Mouse (Mus musculus) midbrain, embryonic 12.5 days (tissue): Measurements from ENCODE around the gene Adra2c. TPM values are rescaled to one million over a fixed set of nuclear protein-coding genes. Genes with fewer than 3 reads are reported as not detected.

Experiments
- ATAC-seq: fragments of 200-750 bp; cut with Nextera tagmentation; 2 replicates; pipeline ENCODE4 v1.8.0; 2017; ENCODE audit warnings: low read depth, moderate TSS enrichment, moderate library complexity; ENCODE audit not compliant: low FRiP score
- H3K27ac ChIP-seq: fragments of 300-500 bp; sonication (generic); replicated peaks from 2 replicates; pipeline ENCODE4 v1.5.1; 2016; ENCODE audit warnings: mild to moderate bottlenecking
- H3K27me3 ChIP-seq: fragments of 300-500 bp; sonication (generic); 2 replicates; pipeline ENCODE4 v1.6.1; 2016; ENCODE audit warnings: mild to moderate bottlenecking
- H3K36me3 ChIP-seq: fragments of 300-500 bp; sonication (generic); 2 replicates; pipeline ENCODE4 v1.6.1; 2016
- H3K4me1 ChIP-seq: fragments of 300-500 bp; sonication (generic); 2 replicates; pipeline ENCODE4 v1.6.1; 2016
- H3K4me2 ChIP-seq: fragments of 300-500 bp; sonication (generic); replicated peaks from 2 replicates; pipeline ENCODE4 v1.6.1; 2016; ENCODE audit warnings: mild to moderate bottlenecking, moderate library complexity
- H3K4me3 ChIP-seq: fragments of 300-500 bp; sonication (generic); 2 replicates; pipeline ENCODE4 v1.5.1; 2016; ENCODE audit warnings: mild to moderate bottlenecking
- H3K9ac ChIP-seq: fragments of 300-500 bp; sonication (generic); replicated peaks from 2 replicates; pipeline ENCODE4 v1.6.1; 2016; ENCODE audit warnings: mild to moderate bottlenecking, moderate library complexity
- H3K9me3 ChIP-seq: fragments of 300-500 bp; sonication (generic); 2 replicates; pipeline ENCODE4 v1.6.1; 2016; ENCODE audit warnings: mild to moderate bottlenecking
- WGBS: fragments of 180-500 bp; shearing (Covaris S2); methylation state at CpG from one replicate; pipeline ENCODE4 v1.1.7; 2016; 5-methylcytosine and 5-hydroxymethylcytosine counted together
- polyA plus RNA-seq: library from polyadenylated mRNA; unstranded; fragments of >200 nt; fragmentation: Nextera tagmentation; extraction: Ambion mirVana; gene quantifications from 2 replicates; pipeline ENCODE4 v1.2.1, GENCODE M21; 2016

Gene Adra2c
- 0.13 TPM in 1 of 2 replicates, not detected in the other for polyA plus RNA-seq

GRCm38 (mm10) chr5:35278019-35278418, at the start of gene Adra2c:
Gene Adra2c, plus strand, starts transcription at chr5:35278319.
- H3K4me1 ChIP-seq: peaks cover 22% of the 10 kb centered on the region
- WGBS: 47% methylated on average over 3 of the region's 3 CpGs
- H3K9ac ChIP-seq: no peak within 1 kb of the TSS

DNA sequence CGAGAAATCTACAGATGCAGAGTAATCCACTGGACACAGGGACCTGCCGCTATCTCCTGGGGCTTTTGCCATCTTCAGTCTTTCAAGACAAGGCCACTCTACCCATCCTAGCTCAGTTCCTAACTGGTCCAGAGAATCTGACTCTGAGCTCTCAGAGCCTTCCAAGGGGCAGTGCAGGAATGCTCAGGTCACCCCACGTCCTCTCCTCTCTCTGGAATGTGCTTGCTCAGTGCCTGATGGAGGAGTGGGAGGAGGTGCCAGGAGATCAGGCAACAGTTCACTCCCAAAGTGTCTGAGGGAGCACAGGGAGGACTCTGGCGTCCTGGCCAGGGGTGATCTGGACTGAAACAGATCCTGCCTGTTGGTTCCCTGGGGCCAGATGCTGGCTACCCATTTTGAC, 45.0 kb upstream of the Adra2c start:
- no peaks in the 10 kb centered on the region for H3K27me3 ChIP-seq
- no peak overlapping the region for H3K9ac ChIP-seq
- H3K4me1 ChIP-seq: no peaks in the 10 kb centered on the region
- no peak overlapping the region for H3K27ac ChIP-seq
- ATAC-seq: no peak
- no peak overlapping the region for H3K4me3 ChIP-seq
- no peak overlapping the region for H3K4me2 ChIP-seq
- no peaks in the 10 kb centered on the region for H3K9me3 ChIP-seq
- WGBS: 73% methylated on average over 4 of the region's 4 CpGs
- no peaks in the 10 kb centered on the region for H3K36me3 ChIP-seq

More at GRCm38 (mm10) chr5:35278019-35278418, at the start of gene Adra2c:
- no peaks in the 10 kb centered on the region for H3K9me3 ChIP-seq
- H3K27ac ChIP-seq: no peak within 1 kb of the TSS
- no peaks in the 10 kb centered on the region for H3K36me3 ChIP-seq
- H3K4me3 ChIP-seq: peak within 1 kb of the TSS; percentile 49
- no peak for ATAC-seq
- peaks cover 78% of the 10 kb centered on the region for H3K27me3 ChIP-seq
- peak within 1 kb of the TSS; percentile 77 for H3K4me2 ChIP-seq

DNA sequence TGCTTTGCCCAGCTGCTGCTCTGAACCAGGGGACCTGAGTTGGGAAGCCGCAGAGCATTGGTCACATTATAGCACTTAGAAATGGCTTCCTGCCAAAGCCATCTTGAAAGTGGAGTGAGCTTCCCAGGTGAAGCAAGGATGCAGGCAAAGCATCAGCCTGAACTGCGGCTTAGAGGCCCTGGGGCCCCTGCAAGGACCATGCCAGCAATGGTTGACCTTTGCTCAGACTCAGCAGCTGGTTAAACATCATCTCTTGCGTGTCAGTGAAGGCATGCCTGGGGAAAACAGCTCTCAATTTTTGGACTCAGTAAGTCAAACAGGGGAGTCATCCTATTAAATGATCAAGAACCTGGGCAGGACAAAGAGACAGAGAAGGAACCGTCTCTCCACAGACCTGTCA, 40.4 kb upstream of the Adra2c start:
- no peak overlapping the region for H3K9ac ChIP-seq
- no peaks in the 10 kb centered on the region for H3K27me3 ChIP-seq
- H3K27ac ChIP-seq: no peak overlapping the region
- no peak overlapping the region for H3K4me2 ChIP-seq
- no peak overlapping the region for H3K4me3 ChIP-seq
- no peaks in the 10 kb centered on the region for H3K36me3 ChIP-seq
- WGBS: 81% methylated on average over 4 of the region's 4 CpGs
- peaks cover 6% of the 10 kb centered on the region; the same call in 1 of the 2 replicates for H3K9me3 ChIP-seq
- H3K4me1 ChIP-seq: no peaks in the 10 kb centered on the region
- no peak for ATAC-seq

DNA sequence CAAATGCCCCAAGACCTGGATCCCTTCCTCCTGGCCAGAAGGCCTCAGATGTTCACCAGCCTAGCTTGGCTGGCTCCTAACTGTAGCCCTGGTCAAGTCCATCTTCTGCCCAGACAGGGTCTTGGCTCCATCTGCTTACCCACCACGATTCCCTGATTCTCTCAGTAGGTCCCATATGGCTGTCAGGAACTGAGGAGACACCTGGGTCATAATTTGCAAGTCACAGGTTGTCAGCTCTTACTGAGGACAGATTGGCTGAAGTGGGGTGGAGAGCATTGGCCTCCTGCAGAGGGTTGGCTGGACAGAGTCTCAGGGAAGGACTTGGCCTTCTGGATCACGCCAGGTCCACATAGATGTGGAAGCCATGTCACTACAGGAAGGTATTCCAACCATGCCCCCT, 39.5 kb upstream of the Adra2c start:
- Histone ChIP-seq H3K4me3 (no peak overlapping the region), H3K36me3 (no peaks in the 10 kb centered on the region), H3K27me3 (no peaks in the 10 kb centered on the region), H3K4me1 (no peaks in the 10 kb centered on the region), H3K9me3 (peaks cover 6% of the 10 kb centered on the region; the same call in 1 of the 2 replicates), H3K9ac (no peak overlapping the region), H3K27ac (no peak overlapping the region), H3K4me2 (no peak overlapping the region)
- ATAC-seq: no peak
- WGBS: 83% methylated on average over 2 of the region's 2 CpGs

DNA sequence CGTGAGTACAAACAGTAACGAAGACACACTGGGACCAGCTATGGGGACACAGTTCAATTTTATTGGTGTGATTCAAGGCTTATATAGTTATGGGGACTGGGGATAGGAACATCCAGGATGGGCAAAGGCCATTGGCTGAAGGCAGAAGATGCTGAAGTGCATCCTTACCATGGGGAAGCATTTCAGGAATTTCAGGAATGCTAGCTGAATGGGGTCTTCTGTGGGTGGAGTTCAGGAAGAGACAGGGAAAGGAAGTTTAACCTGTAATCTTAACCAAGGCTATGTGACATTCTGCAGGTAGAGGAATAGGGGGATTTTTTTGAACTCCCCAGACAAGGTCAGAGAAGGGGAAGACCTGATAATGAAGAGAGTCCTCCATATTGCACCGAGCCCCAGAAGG, 36.6 kb upstream of the Adra2c start:
- no peak overlapping the region for H3K27ac ChIP-seq
- H3K4me1 ChIP-seq: peaks cover 7% of the 10 kb centered on the region
- no peak overlapping the region for H3K4me2 ChIP-seq
- ATAC-seq: no peak
- no peak overlapping the region for H3K4me3 ChIP-seq
- H3K9ac ChIP-seq: no peak overlapping the region
- WGBS: 65% methylated on average over 3 of the region's 3 CpGs
- no peaks in the 10 kb centered on the region for H3K36me3 ChIP-seq
- H3K9me3 ChIP-seq: peaks cover 6% of the 10 kb centered on the region; the same call in 1 of the 2 replicates
- no peaks in the 10 kb centered on the region; the same call in 1 of the 2 replicates for H3K27me3 ChIP-seq

- no peak for ATAC-seq
- H3K36me3 ChIP-seq: no peaks in the 10 kb centered on the region
- H3K4me3 ChIP-seq: no peak overlapping the region
- no peak overlapping the region for H3K9ac ChIP-seq
- WGBS: 6% methylated on average over 1 of the region's 1 CpGs
- no peaks in the 10 kb centered on the region; the same call in 1 of the 2 replicates for H3K27me3 ChIP-seq
- peaks cover 7% of the 10 kb centered on the region for H3K4me1 ChIP-seq
- H3K27ac ChIP-seq: no peak overlapping the region
- H3K9me3 ChIP-seq: peaks cover 6% of the 10 kb centered on the region; the same call in 1 of the 2 replicates
- no peak overlapping the region for H3K4me2 ChIP-seq
These were observed 33.9 kb upstream of the Adra2c start for GRCm38 (mm10) chr5:35244204-35244603.

DNA sequence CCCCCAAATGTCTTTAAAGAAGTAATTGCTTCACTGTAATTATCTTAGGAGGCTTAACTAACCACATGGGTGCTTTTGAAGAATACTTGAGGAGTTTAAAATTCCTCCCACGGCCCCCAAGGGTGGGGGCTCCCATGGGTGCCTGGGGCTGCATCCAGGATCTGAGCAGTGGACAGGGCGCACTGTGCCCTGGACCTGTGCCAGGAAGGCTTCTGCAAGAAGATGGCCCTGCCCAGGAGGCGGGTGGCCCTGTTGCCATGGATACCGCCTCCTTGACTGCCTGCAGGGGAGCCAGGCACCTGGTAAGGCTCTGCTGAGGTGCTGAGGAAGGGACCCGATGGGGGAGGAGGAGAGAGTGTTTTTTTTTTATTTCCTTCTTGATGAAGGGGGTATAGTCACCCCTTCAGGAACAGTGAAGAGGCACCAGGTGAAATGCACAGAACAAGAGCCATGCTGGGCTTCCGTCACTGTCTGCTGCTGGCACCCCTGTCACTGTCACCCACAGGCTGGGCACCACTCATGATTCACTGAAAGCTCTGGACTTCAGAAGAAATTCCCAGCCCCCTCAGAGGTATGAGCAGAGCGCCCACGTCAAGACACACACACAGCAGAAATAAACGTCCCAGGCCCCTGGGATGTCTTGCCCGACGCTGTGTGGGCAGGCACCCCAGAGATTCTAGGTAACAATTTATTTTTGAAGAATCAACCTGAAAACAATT, 32.4 kb upstream of the Adra2c start:
- H3K27ac ChIP-seq: no peak overlapping the region
- ATAC-seq: no peak
- H3K4me1 ChIP-seq: peaks cover 7% of the 10 kb centered on the region
- H3K9ac ChIP-seq: no peak overlapping the region
- no peak overlapping the region for H3K4me3 ChIP-seq
- no peak overlapping the region for H3K4me2 ChIP-seq
- no peaks in the 10 kb centered on the region for H3K36me3 ChIP-seq
- no peaks in the 10 kb centered on the region; the same call in 1 of the 2 replicates for H3K27me3 ChIP-seq
- H3K9me3 ChIP-seq: peaks cover 6% of the 10 kb centered on the region; the same call in 1 of the 2 replicates
- 57% methylated on average over 11 of the region's 11 CpGs for WGBS

- Histone ChIP-seq H3K9ac (no peak overlapping the region), H3K27ac (no peak overlapping the region), H3K4me1 (0 out of 2 replicates have a peak, but pooled peaks cover 7% of the 10 kb centered on the region), H3K36me3 (no peaks in the 10 kb centered on the region), H3K9me3 (no peaks in the 10 kb centered on the region), H3K4me3 (no peak overlapping the region), H3K27me3 (no peaks in the 10 kb centered on the region; the same call in 1 of the 2 replicates), H3K4me2 (no peak overlapping the region)
- no peak for ATAC-seq
- 48% methylated on average over 5 of the region's 5 CpGs for WGBS
These were observed 23.0 kb upstream of the Adra2c start for GRCm38 (mm10) chr5:35254964-35255716.

GRCm38 (mm10) chr5:35263716-35264115, 14.4 kb upstream of the Adra2c start:
- Histone ChIP-seq H3K27me3 (no peaks in the 10 kb centered on the region), H3K4me3 (no peak overlapping the region), H3K27ac (no peak overlapping the region), H3K4me1 (peaks cover 11% of the 10 kb centered on the region), H3K9ac (no peak overlapping the region), H3K9me3 (no peaks in the 10 kb centered on the region), H3K4me2 (no peak overlapping the region), H3K36me3 (no peaks in the 10 kb centered on the region)
- 65% methylated on average over 4 of the region's 4 CpGs for WGBS
- ATAC-seq: no peak

DNA sequence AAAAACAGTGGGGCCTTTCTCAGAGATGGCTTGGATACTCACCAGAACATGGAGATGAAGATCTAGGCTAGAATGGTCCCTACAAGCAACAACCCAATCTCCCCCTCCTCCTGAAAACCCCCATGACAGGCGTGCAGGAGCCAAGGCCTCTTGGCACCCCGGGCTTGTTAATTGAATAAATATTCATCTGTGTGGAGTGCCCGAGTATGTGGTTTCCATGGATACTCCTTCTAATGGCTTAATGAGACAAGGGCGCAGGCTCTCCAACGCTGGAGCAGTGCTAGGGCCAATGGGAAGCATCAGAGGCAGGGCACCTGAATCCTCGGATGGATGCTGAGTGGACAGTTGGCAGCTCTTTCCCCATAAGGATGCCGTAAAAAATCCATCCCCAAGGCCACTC, 10.6 kb upstream of the Adra2c start:
- 44% methylated on average over 7 of the region's 7 CpGs for WGBS
- no peaks in the 10 kb centered on the region for H3K36me3 ChIP-seq
- H3K4me3 ChIP-seq: no peak overlapping the region
- no peak overlapping the region for H3K27ac ChIP-seq
- H3K4me2 ChIP-seq: no peak overlapping the region
- H3K9me3 ChIP-seq: no peaks in the 10 kb centered on the region
- no peak for ATAC-seq
- no peaks in the 10 kb centered on the region for H3K27me3 ChIP-seq
- H3K9ac ChIP-seq: no peak overlapping the region
- H3K4me1 ChIP-seq: peaks cover 11% of the 10 kb centered on the region

- 73% methylated on average over 11 of the region's 11 CpGs for WGBS
- Histone ChIP-seq H3K27me3 (peaks cover 51% of the 10 kb centered on the region), H3K4me2 (no peak overlapping the region), H3K4me1 (peaks cover 19% of the 10 kb centered on the region), H3K9ac (no peak overlapping the region), H3K4me3 (no peak overlapping the region), H3K9me3 (0 out of 2 replicates have a peak, but pooled peaks cover 2% of the 10 kb centered on the region), H3K27ac (no peak overlapping the region), H3K36me3 (no peaks in the 10 kb centered on the region)
- ATAC-seq: no peak
These were observed 2.8 kb upstream of the Adra2c start for GRCm38 (mm10) chr5:35275356-35275755.
